In genomic region chr7:45366652-45367019, GRCm38 (mm10) we compare ENCODE assay signal across 8 mouse cellular contexts. TPM values are rescaled to one million over a fixed set of nuclear protein-coding genes. Genes with fewer than 3 reads are reported as not detected.
A peak's percentile ranks its signal among the peaks of the same experiment; 100 is the strongest.
DNase-seq lines count a peak whose midpoint lies in the region; ATAC-seq and TF ChIP-seq lines count a peak whose summit lies in the region.

Gene Ppfia3, minus strand, starts transcription at chr7:45367019.

- no peak for TF ChIP-seq CTCF in MEL (IDR thresholded peaks at IDR 0.05 in 2 of 3, conservative IDR thresholded peaks at IDR 0.05 in 1 of 3; ENCODE audit: control insufficient read depth in 1 of 3, insufficient read depth in 1 of 3, low read depth in 2 of 3, low read length in 3 of 3, poor library complexity in 1 of 3, severe bottlenecking in 1 of 3)

- no peak for TF ChIP-seq RAD21 in MEL (IDR thresholded peaks at IDR 0.05; ENCODE audit: low read depth, low read length)

- WGBS in heart, embryonic 16.5 days = 0% methylated on average over 20 of the region's 26 CpGs
- 1% methylated on average over 20 of the region's 26 CpGs for WGBS in hindbrain, embryonic 11.5 days
- WGBS in liver, embryonic 12.5 days (ENCODE audit: insufficient replicate concordance) = 1% methylated on average over 12 of the region's 26 CpGs

- H3K9me3 ChIP-seq in heart, embryonic 16.5 days (replicated peaks; ENCODE audit: control insufficient read depth, low read length) = no peaks in the 10 kb centered on the region
- H3K9me3 ChIP-seq in MEL (replicated peaks; ENCODE audit: insufficient read depth, low read length) = no peaks in the 10 kb centered on the region
- H3K9me3 ChIP-seq in hindbrain, embryonic 11.5 days (ENCODE audit: control insufficient read depth, low read length) = no peaks in the 10 kb centered on the region
- H3K9me3 ChIP-seq in liver, embryonic 12.5 days (replicated peaks) = no peaks in the 10 kb centered on the region

- H3K9ac ChIP-seq in heart, embryonic 16.5 days (ENCODE audit: low read length) = peak within 1 kb of the TSS; percentile 67
- H3K9ac ChIP-seq in MEL (ENCODE audit: control insufficient read depth, low read depth, low read length, poor library complexity, severe bottlenecking) = peak within 1 kb of the TSS; percentile 82
- peak within 1 kb of the TSS; percentile 69 for H3K9ac ChIP-seq in hindbrain, embryonic 11.5 days (ENCODE audit: low read depth, low read length)
- H3K9ac ChIP-seq in liver, embryonic 12.5 days = peak within 1 kb of the TSS; percentile 75

- peaks cover 53% of the 10 kb centered on the region for H3K27me3 ChIP-seq in heart, embryonic 16.5 days (ENCODE audit: control insufficient read depth, insufficient read depth, low read length)
- H3K27me3 ChIP-seq in MEL (ENCODE audit: control insufficient read depth in 1 of 2, insufficient read depth in 2 of 2, low read length in 2 of 2) = no peaks in the 10 kb centered on the region
- peaks cover 38% of the 10 kb centered on the region for H3K27me3 ChIP-seq in hindbrain, embryonic 11.5 days (ENCODE audit: control insufficient read depth, insufficient read depth, low read length)
- H3K27me3 ChIP-seq in liver, embryonic 12.5 days (replicated peaks) = peaks cover 83% of the 10 kb centered on the region

- H3K27ac ChIP-seq in heart, embryonic 16.5 days (ENCODE audit: low read length) = peak within 1 kb of the TSS; percentile 46
- peak within 1 kb of the TSS; percentile 72 for H3K27ac ChIP-seq in MEL (ENCODE audit: control insufficient read depth, low read depth, low read length)
- H3K27ac ChIP-seq in hindbrain, embryonic 11.5 days (ENCODE audit: low read depth, low read length) = peak within 1 kb of the TSS; percentile 67
- peak within 1 kb of the TSS; percentile 57; the same call in 1 of the 2 replicates for H3K27ac ChIP-seq in liver, embryonic 12.5 days

- H3K4me3 ChIP-seq in heart, embryonic 16.5 days (ENCODE audit: low read length) = peak within 1 kb of the TSS; percentile 65
- H3K4me3 ChIP-seq in MEL (ENCODE audit: control insufficient read depth in 1 of 2, insufficient read depth in 1 of 2, low read depth in 2 of 2, low read length in 2 of 2) = peak within 1 kb of the TSS; percentile 82 to 96
- H3K4me3 ChIP-seq in hindbrain, embryonic 11.5 days (ENCODE audit: low read depth, low read length) = peak within 1 kb of the TSS; percentile 71
- peak within 1 kb of the TSS; percentile 58 for H3K4me3 ChIP-seq in liver, embryonic 12.5 days

- peaks cover 23% of the 10 kb centered on the region for H3K4me1 ChIP-seq in heart, embryonic 16.5 days (ENCODE audit: control insufficient read depth, insufficient read depth, low read length)
- H3K4me1 ChIP-seq in MEL (ENCODE audit: control insufficient read depth in 1 of 2, insufficient read depth in 2 of 2, low read length in 2 of 2) = peaks cover 6 to 31% of the 10 kb centered on the region in 2 experiments
- peaks cover 15% of the 10 kb centered on the region; the same call in 1 of the 2 replicates for H3K4me1 ChIP-seq in hindbrain, embryonic 11.5 days (replicated peaks; ENCODE audit: control insufficient read depth, insufficient read depth, low read length)
- H3K4me1 ChIP-seq in liver, embryonic 12.5 days = peaks cover 68% of the 10 kb centered on the region

- H3K36me3 ChIP-seq in heart, embryonic 16.5 days (ENCODE audit: control insufficient read depth, insufficient read depth) = no peaks in the 10 kb centered on the region
- H3K36me3 ChIP-seq in MEL (ENCODE audit: control insufficient read depth in 1 of 2, insufficient read depth in 2 of 2, low read length in 2 of 2) = peaks cover 0 to 13% of the 10 kb centered on the region in 2 experiments; a peak in 1 of 4 replicates
- no peaks in the 10 kb centered on the region for H3K36me3 ChIP-seq in hindbrain, embryonic 11.5 days (ENCODE audit: control insufficient read depth, insufficient read depth, low read length)
- 0 out of 2 replicates have a peak, but pooled peaks cover 3% of the 10 kb centered on the region for H3K36me3 ChIP-seq in liver, embryonic 12.5 days

- H3K79me2 ChIP-seq in MEL (ENCODE audit: control insufficient read depth, insufficient read depth, low read length, poor library complexity) = no peaks in the 10 kb centered on the region; the same call in 1 of the 2 replicates

- TF ChIP-seq POLR2A in MEL (IDR thresholded peaks at IDR 0.05; ENCODE audit: control insufficient read depth in 1 of 2, insufficient read depth in 1 of 2, low read depth in 1 of 2, low read length in 2 of 2, poor library complexity in 1 of 2) = no peak

- no peak for ATAC-seq in heart, embryonic 16.5 days (replicated peaks; ENCODE audit: extremely low read depth, insufficient read depth, low FRiP score)
- peak; percentile 56 for ATAC-seq in hindbrain, embryonic 11.5 days (ENCODE audit: low FRiP score)
- ATAC-seq in liver, embryonic 12.5 days = no peak

- TF ChIP-seq EP300 in MEL (IDR thresholded peaks at IDR 0.05; ENCODE audit: low read depth in 1 of 2, low read length in 2 of 2) = no peak

- no peak for DNase-seq in heart, adult 9 months (ENCODE audit: low spot score in 2 of 2)
- DNase-seq in MEL (ENCODE audit: low read depth, low spot score) = no peak
- no peak for DNase-seq in hindbrain, embryonic 11.5 days (ENCODE audit: low spot score)
- no peak for DNase-seq in urinary bladder, postnatal 25 days (ENCODE audit: low spot score)
- DNase-seq in T-cell, adult 2 months (ENCODE audit: low spot score) = no peak
- DNase-seq in adrenal gland, adult 2 months = no peak

- peak within 1 kb of the TSS; percentile 98 for H3K4me2 ChIP-seq in heart, embryonic 16.5 days (ENCODE audit: low read depth, low read length)
- peak within 1 kb of the TSS; percentile 80 for H3K4me2 ChIP-seq in hindbrain, embryonic 11.5 days (replicated peaks; ENCODE audit: low read depth, low read length)
- peak within 1 kb of the TSS; percentile 96 for H3K4me2 ChIP-seq in liver, embryonic 12.5 days

TF ChIP-seq in MEL, 35 proteins besides CTCF, POLR2A, EP300 and RAD21:
- 0 out of 2 replicates have a peak, but pooled peaks have one; percentile 10 for TF ChIP-seq HCFC1 (IDR thresholded peaks at IDR 0.05; ENCODE audit: low read depth, low read length)
- TF ChIP-seq ZC3H11A (IDR thresholded peaks at IDR 0.05; ENCODE audit: low read depth, low read length) = no peak
- no peak for TF ChIP-seq UBTF (IDR thresholded peaks at IDR 0.05; ENCODE audit: borderline replicate concordance, insufficient read depth, low read depth, low read length)
- no peak for TF ChIP-seq MAZ (IDR thresholded peaks at IDR 0.05; ENCODE audit: low read depth, low read length)
TF ChIP-seq in MEL: peak in this region for 1.

RNA-seq across cellular contexts. Expression of gene Ppfia3, which starts in this region (rescaled TPM):
- polyA plus RNA-seq in heart, embryonic 16.5 days (2015; fragmentation: Nextera tagmentation; extraction: Ambion mirVana) = 1.5 TPM in 2 replicates
- total RNA-seq in MEL (2012; rRNA removed) = 3.0 and 3.4 TPM in 2 replicates
- polyA plus RNA-seq in MEL (2012; ENCODE audit: insufficient read depth in 1 of 2, insufficient read length in 2 of 2, low read depth in 1 of 2, low replicate concordance in 2 of 2, missing spikeins in 1 of 2) = 1 to 10 TPM in 1 of 2 experiments, not detected in 1; 5.9 TPM
- polyA plus RNA-seq in hindbrain, embryonic 11.5 days (2014; fragmentation: Nextera tagmentation; extraction: Ambion mirVana) = 8.2 and 9.5 TPM in 2 replicates
- polyA plus RNA-seq in liver, embryonic 12.5 days (2016; fragmentation: Nextera tagmentation; extraction: Ambion mirVana) = 0.37 and 0.45 TPM in 2 replicates
- total RNA-seq in adrenal gland, adult 2 months (2021) = 1 to 10 TPM; 1.1 to 2.8 TPM
- polyA plus RNA-seq in adrenal gland, adult 2 months (2012; rRNA removed) = 4.3 and 4.7 TPM in 2 replicates
